Mouse (Mus musculus) frontal cortex, postnatal 14 days (tissue): ENCODE measurements around the gene Myo9a.
"Not testable (repeated sequence)": the region's sequence is repeated elsewhere in the genome, so short reads cannot be mapped to it uniquely, and the experiment has no call there.

ENCODE experiments used
- DNase-seq, 2 experiments: peaks; one replicate each; pipeline ENCODE4 v3.0.0; 2022; ENCODE audit warnings: low spot score in 2 of 2

Myo9a gene

DNA sequence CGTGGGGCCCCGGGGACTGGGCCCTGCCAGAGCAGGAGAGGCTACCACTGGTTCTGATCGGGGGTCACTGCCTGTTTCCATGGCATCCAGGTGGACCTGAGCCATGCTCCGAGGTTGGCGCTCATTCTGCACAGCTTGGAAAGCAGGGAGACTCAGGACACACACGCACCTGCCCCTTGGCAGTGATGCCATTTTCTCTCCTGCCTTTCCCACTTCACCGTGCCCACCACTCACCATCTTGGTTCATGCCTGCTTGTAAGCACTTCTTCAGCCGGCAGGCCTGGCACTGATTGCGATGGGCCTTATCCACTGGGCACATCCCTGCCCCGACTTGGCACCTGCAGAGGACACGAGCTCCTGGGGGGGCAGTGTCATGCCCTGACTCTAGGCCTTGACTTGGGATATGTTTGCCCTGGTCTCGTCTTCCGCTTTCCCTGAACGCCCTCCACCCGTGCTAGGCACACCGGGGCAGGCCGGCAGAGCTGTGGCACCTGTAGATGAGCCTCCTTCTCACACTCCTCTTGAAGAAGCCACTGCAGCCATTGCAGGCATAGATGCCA lies 198.1 kb downstream of the Myo9a start:
- DNase-seq: no peak

DNA sequence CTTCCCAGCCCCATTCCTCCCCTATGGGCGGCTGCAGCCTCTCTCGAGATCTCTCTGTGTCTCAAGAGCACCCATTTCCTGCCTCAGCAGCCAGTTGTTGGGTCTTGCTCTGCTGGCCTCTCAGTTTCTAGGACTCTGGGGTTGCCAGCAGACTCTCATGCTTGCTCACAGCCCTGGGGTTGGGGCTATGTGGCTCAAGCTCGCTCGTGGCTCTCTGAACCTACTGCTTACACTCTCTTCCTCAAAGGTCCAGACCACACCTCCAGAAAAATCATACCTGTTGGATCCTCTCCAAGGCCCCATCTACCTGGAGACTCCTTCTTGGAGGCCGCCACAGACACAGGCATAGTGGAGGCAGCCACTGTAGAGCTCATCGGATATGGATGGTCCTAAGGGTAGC lies 198.8 kb downstream of the Myo9a start:
- DNase-seq: no peak

DNA sequence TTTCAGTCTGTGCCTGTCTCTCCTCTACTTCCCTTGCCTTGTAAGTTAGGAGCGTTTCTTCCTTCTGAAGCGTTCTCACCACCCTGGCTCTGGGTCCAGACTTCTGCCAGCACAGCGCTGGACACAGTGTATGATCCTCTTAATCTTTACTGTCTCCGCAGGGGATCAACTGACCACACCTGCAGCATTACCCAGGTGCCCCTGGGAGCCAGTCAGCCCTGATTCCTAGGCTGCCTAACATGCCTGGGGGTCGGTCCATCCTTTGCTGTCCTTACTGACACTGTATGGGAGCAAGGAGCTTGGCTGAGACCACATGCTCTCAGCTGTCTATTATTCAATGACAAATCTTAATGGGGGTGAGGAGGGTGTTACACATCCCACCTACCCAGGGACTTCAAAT lies 199.3 kb downstream of the Myo9a start:
- DNase-seq: no peak

DNA sequence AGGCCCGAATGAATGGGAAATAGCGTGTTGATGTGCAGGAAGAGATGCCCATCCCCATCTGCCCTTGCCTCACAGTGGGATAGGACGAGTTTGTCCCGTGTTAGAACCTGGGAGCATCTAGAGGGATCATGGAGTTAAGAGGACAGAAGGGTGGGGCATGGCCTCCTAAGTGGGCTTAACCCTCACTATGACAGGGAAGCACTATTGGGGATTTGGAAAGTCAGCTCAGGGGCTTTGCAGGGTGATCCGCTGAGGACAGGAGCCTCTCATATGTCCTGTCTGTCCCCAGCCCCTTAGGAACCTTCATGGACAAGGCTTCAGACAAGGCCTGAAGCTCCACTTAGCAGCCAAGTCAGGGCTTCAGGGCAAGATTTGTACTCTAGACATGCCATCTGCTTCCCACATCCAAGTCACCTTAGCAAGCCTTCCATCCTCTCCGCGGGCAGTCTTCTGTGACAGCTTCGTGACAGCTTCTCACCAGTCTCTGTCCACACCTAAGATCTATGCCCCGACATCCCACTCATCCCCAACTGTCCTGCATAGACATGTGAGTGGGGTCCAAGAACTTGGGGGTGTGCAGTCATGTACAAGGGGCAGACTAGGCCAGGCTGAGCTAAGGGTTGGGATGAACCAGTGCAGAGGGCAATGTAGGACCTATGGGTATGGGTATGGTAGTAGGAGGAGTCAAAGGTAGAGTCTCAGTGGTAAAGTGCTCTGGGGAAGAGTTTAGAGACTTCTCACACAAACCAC lies 200.5 kb downstream of the Myo9a start:
- DNase-seq: no peak

DNA sequence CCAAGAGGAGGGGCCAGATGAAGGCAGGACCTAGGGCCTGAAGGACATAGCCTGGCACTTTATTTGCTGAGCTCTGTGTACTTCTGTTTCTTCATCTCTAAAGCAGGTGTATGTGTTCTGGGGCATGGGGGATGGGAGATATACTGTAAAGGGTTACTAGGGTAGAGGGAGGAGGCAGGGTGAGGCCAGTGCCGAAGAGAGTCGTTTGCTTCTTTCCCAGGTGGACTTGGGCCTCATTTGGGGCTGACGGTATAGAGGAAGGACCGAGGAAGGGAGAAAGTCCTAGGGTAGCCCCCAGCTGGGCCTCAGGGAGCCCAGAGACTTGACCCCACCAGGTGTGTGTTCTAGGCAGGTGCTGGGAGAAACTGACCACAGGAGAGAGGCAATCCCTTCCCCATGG lies 201.2 kb downstream of the Myo9a start:
- no peak for DNase-seq

DNA sequence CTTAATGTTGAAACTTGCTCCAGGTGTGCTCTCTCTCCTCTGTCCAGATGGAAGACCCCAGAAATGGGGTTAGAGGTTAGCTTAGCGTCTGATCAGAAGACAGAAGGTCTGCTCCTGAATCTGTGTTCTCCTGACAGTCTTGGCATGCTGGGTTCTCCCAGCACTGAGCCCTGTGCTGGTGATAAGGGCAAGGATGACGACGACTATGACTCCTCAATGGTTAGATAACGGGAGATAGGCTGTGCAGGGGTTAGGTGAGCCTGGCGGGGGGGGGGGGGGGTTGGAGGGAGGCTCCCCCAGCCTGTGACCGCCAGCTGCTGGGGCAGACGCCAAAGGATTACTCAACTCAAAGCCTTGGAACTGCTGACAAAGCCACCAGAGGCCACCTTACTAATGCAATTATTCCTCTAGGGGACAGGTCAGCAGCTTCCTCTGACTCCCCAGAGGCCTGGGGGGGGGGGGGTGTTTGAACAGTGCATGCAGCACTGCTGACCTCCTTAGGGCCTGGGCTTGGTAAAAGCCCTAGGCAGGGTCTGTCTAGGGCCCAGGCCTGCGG lies 201.9 kb downstream of the Myo9a start:
- no peak for DNase-seq

DNA sequence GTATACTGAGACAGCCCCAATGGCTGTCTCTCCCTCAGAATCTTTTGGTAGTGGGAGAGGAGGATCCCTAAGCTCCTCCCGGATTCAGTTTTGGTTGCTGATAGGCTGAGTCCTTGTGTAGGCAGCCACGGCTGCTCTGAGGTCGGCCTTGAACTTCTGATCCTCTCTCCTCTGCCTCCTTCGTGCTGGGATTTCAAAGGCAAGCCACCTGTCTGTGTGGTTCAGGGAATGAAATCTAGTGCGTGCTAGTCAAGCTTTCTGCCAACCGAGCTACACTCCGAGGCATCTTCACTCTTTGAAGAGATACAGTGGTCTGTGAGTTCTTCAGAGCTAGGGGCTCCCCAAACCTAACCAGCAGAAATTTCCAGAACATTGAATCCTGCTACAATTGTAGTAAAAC lies 202.9 kb downstream of the Myo9a start:
- no peak for DNase-seq

DNA sequence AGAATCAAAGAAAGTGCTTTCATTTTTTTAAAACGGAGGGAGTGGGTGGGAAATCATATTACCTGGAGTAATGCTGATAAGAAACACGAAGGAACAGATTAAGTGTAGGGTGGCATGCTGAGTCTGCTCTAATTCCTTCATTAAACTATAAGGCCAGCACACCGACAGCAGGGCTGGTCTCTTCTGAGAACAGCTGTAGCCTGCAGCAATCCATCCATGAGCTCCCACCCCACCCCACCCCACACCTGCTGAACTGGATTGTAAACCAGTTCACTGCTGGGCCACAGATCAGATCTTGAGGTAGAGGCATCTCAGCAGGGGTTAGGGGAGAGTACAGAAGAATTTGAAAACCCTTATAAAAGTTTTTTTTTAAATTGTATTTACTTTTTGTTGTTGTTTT lies 204.5 kb downstream of the Myo9a start:
- DNase-seq: no peak

DNA sequence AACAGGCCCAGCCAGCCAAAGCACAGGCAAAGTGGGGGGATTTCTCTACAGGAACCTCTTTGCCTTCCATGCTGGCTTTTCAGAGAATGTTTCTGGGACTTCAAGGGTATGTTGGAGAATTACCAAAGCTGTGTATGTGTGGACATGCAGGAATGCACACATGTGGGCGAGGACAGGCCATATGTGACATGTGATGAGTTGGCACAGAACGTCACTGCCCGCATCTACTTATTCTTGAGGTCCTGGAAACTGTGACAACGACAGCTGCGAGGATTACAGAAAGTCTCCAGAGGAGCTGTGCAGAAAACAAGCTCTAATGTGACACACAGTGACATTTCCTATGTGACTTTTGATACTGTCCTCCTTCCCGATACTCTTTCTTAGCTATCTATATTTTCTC lies 205.0 kb downstream of the Myo9a start:
- DNase-seq: no peak

DNA sequence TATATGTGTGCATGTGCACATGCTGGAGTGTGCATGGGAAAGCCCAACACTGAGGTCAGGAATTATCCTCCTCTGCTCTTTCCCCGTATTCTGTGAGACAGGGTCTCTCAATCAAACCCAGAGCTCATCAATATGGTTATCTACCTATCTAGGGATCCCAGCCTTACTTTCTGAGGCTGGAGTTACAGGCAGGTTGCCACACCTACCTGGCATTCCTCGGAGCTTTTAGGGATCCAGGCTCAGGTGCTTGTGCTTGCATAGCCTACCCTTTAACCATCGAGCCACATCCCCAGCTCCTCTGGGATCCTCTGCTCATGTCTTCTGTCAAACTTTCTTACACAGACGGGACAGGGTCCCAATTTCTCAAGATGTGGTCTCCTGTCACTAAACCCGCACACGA lies 205.8 kb downstream of the Myo9a start:
- DNase-seq: no peak

DNA sequence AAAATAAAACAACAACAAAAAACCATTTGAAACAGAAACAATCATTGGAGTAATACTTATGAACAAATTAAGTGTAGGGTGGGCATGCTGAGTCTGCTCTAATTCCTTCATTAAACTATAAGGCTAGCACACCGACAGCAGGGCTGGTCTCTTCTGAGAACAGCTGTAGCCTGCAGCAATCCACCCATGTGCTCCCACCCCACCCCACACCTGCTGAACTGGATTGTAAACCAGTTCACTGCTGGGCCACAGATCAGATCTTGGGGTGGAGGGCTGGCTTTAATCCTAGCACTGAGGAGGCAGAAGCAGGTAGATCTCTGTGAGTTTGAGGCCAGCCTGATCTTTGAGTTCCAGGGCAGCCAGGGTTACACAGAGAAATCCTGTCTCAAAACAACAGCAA lies 207.4 kb downstream of the Myo9a start:
- not testable (repeated sequence) for DNase-seq

DNA sequence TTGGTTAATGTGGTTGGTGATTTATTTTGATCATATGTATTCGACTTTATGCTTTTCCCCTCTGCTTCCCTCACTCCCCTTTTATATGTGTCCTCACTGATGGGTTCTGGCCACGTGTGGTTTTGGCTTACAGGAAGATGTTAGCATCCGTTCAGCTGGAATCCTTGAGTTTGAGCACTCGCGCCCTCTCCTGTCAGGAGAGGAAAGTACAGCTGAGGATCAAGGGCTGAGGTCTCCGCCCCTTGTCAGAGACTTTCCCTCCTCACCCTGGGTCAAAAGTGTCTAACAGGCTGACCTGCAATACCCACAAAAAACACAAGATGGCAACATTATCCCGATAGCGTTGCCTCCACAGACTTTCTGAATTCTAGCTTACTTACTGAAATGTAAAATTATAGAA lies 208.6 kb downstream of the Myo9a start:
- DNase-seq: peak; percentile 54 to 62

DNA sequence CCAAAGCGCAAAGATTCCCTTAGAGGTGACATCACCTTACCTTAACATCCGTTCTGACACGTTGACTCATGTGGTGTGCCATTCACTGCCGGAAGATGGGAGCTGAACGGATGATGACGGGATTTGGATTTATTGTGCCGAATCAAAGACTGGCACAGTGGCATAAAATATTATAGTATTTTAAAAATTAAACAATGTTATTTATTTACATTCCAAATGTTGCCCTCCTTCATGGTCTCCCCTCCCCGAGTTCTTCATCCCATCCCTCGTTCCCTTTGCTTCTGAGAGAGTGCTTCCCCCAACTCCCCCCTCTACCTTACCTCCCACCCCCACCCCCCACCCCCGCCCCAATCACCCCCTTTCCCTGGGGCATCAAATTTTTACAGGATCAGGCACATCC lies 209.9 kb downstream of the Myo9a start, which contains the start of gene Nr2e3:
Gene Nr2e3, minus strand, starts transcription at position 101 of the 400 bp plus-strand sequence.
- DNase-seq: no peak

DNA sequence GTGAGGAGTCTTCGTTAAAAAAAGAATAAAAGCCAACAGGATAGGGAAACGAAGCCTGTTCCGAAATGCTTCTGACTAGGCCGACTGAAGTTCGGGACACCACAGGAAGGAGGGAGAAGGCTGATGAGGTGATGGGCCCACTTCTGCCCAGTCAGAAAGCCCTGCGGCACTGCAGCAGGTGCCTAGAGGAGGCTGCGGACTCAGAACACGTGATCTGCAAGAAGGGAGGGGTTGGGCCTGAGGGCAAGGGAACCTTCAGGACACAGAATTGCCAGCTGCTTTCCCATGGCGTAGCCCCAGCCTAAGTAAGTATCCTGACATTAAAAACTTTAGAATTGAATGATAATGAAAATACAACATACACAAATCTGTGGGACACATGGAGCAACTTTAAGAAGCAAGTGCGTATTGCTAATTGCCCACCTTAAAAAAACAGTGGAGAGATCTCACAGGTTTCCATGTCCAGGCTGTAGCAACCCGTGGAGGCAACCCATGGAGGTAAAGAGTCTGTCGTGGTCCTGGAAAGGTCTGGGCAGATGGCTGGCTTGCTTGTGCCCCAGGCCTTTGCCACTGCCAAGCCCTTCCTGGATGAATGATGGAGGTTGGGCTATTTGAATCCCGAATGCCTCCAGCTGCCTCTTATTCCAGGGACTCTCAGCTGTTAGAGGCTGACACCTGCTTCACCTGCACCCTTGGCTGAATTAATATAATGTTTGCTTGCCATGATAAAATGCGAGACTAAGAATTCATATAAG lies 210.7 kb downstream of the Myo9a start:
- no peak for DNase-seq

DNA sequence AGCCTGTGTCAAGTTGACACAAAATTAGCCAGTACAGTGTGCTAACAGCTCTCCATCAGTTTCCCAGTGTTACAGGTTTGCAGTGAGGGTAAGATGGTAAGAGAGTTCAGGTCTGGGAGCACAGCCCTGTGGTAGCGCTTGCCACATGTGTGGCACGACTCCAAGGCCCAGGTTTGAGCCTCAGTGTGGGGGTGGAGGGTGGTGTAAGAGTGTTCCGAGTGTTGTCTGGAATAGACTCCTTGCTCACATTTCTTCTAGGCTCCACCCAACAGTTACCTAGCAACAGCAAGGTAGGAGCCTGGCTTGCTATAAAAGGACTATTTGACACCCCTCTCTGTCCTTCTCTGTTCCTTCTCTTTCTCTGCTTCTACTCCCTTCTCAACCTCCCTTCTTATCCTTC lies 213.7 kb downstream of the Myo9a start:
- peak in 1 of 2 experiments; percentile 30 for DNase-seq

DNA sequence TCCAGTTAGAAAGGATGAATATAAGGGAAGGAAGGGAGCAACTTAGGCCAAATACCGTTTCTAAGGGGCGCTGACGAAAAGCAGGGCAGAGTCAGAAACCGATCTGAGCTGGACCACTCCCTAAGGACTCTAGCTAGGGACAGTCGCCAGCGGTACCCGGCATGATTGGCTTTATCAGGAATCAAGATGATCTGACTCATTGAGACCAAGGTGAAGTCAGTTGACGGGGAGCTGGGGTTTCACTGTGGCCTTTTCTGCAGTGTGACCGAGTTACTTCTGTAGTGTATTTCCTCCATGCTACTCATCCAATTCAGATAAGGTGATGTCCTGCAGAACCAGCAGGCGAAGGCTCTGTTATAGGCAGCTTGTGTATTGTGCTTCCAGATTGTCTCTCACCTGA lies 214.3 kb downstream of the Myo9a start:
- DNase-seq: no peak

DNA sequence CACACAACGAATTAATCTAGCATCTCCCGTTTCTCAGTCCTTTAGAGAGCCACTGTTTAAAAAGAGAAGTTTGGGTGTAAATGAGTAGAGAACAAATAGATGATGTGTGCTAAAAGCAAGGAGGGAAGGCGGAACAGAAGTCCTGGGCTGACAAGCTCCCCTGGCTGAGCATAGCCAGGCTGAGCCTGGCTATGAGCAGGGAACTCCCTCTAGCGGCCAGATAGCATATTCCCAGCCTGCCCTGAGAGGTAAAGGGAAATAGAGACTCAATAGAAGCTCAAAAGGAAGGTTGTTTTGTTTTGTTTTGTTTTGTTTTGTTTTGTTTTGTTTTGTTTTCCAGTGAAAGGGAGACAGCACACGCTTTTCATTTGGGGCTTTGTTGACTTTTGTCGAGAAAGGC lies 218.7 kb downstream of the Myo9a start:
- DNase-seq: peak; percentile 29 to 66

DNA sequence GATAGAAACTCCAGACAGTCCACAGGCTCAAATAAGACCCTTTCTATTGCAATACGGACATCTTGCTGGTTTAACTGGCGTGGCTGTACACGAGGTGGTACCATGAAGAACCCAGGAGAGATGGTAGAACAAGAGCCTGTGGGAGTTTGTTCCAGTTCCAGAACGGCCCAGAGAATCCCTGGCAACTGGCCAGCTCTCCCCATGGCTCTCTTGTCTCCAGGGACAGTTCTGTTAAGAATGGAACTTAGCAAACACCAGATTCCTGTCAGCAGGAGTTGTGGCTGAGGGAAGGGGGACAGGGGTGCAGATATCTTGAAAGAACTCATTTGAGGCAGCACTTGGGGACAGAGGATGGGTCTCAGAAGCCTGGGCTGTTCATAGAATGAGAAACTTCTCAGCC lies 220.6 kb downstream of the Myo9a start:
- no peak for DNase-seq
